Mouse (Mus musculus) 3T3-L1 (cell line): Measurements from ENCODE around the gene Ppih.
"Not testable (repeated sequence)": the region's sequence is repeated elsewhere in the genome, so short reads cannot be mapped to it uniquely, and the experiment has no call there.

Source experiments
- DNase-seq: peaks from one replicate; pipeline ENCODE4 v3.0.0-alpha.2; 2015; ENCODE audit warnings: low read depth, low spot score

The Ppih gene

GRCm38 (mm10) chr4:119291921-119292320 is 28.4 kb downstream of the Ppih start:
- DNase-seq, result no peak

DNA sequence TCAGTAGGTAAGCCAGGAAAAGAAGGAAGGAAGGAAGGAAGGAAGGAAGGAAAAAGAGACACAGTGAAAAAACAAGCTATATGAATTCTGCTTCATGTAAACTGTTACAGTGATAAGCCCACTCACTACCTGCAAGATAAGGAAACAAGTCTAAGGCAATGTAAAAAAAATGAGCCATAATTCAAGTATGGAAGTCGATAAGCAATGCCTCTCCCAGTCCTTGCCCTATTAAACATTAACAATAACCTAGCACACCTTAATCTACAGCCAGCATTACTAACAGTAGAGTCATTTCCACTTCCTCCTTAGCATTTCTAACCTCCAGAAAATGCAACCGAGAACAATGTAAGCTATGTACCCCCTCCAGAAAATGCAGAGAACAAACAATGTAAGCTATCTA is 35.0 kb downstream of the Ppih start:
- DNase-seq, result no peak

GRCm38 (mm10) chr4:119284861-119285260 is 35.5 kb downstream of the Ppih start:
- DNase-seq, result no peak

DNA sequence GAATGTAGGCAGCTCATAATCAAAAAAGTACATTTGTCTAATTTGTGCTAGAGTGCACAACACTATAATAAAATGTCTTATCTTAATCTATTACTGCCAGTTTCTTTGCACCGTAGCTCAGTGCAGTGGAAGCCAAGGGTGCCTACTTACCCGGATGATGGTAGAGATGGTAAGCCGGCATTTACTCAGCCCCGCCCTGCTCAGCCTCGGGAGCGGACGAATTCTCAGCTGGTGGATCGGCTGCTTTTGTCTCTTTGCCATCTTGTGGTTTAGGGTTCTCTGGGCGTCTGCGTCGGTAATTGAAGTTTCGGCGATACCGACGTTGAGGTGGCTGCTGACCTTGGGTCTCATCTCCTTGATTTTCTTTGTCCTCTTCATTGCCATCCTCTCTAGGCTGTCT is 41.6 kb downstream of the Ppih start:
- DNase-seq, result not testable (repeated sequence)

GRCm38 (mm10) chr4:119275726-119276125 is 44.6 kb downstream of the Ppih start:
- DNase-seq, result no peak

- DNase-seq, result peak; percentile 18
Measured at GRCm38 (mm10) chr4:119275226-119275625, 45.1 kb downstream of the Ppih start.

GRCm38 (mm10) chr4:119274627-119275026 is 45.7 kb downstream of the Ppih start:
- DNase-seq, result peak; percentile 30

DNA sequence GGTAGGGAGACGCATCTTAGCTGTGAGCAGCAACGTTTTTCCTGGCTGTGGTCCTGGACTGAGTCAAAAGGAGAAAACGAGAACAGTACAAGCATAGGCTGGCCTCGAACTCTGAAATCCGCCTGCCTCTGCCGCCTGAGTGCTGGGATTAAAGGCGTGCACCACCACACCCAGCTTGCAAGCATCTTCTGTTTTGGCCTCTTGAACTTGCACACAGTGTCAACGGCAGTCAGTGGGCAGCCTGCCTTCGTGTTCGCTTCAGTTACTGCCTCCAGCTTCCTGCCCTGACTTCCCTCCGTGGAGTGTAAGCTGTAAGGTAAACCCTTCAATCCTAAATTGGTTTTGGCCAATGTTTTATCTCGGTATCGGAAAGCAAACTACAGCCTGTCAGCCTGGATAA is 53.7 kb downstream of the Ppih start:
- DNase-seq, result no peak

- DNase-seq, result no peak
Measured at GRCm38 (mm10) chr4:119263459-119263858, 56.9 kb downstream of the Ppih start.

- no peak for DNase-seq
Measured at GRCm38 (mm10) chr4:119262483-119262882, 57.9 kb downstream of the Ppih start.

DNA sequence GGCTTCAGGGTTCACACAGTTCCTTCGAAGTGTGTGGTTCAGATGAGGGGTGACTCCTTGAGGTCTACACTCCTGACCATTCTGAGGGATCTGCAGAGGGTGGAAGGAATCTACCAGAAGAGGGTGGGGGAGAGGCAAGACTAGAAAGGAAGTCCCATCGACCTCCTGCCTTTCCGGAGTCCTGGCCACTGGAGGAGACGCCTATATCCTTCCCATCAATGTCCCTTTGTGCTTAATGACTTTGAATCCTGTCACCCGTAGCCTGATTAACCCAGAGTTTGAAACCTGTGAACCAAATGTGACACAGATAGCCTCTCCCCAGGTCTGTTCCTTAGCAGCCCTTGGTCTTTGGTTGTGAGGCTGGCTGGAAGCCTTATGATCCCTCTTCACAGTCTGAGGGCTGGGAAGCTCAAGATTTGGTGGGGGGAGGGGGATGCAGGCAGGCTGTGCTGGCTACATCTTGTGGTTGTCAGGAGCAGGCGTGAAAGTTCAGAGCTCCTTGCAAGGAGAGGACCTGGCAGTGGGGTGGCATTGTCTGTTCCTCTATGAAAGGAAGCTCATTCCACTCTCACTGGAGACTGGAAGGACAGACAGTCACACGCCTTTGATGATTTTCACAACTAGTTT is 59.1 kb downstream of the Ppih start:
- DNase-seq, result no peak

DNA sequence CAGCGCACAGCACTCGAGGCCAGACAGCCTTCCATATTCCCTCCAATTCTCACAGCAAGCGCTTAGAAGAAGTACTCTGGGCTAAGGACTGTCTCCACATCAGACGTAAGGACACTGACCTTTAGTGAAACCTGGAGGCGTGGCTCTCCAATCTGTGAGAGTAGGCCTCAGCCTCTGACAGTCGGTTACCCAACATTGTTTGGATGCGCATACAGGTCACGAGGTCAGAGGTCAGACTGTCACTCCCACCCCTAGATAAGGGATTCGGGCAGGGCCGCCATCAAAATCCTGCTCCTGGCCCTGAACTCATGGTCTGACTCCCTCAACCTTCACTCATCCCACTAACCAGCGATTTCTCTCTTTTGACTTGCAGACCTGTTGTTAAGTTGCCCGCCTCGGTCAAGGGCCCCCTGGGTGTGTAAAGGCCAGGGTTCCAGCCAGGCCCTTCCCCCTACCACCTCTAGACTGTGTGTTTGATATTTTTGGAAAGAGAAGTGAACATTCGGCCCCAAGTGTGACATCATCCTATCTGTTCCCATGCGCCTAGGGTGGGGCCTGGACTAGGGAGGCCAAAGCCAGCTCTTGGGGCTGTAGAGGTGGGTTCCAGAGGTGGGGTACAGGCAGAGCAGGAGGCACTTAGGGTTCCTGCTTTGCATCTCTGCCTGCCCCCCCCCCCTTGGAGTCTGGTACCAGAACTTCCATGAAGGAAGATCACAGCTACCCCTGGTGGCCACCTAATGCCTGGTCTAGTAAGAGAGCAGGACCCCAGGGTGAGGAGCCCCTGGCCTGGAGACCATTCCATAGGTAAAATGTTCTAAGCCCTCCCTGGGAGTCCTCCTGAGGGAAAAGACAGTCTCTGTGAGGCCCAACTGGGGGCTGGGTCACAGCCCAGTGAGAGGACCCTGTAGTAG is 60.7 kb downstream of the Ppih start:
- no peak for DNase-seq

DNA sequence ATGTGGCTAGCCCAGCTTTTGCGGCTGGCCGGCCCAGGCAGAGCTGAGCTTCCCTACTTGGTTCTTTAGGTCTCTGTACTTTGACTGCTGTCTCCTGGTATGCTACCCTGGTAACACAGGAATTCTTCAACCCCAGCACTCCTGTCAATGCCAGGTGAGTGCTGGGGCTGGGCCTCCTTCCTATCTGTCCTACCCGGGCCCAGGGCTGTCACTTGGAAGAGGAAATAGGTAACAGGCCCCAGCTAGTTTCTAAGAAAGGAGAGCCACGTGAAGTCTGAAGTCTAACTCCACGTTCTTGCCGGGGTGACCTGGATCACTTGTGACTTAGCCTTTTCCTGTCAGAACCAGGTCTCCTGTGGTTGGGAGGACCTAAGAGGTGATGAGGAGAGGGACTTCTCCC is 63.3 kb downstream of the Ppih start:
- DNase-seq, result no peak

GRCm38 (mm10) chr4:119255351-119255750 is 65.0 kb downstream of the Ppih start, which contains the start of gene Cldn19:
Gene Cldn19 (plus strand): TSS chr4:119255414.
- no peak for DNase-seq

GRCm38 (mm10) chr4:119254012-119254618 is 66.2 kb downstream of the Ppih start:
- DNase-seq, result peak; percentile 26

GRCm38 (mm10) chr4:119252025-119252808 is 68.1 kb downstream of the Ppih start:
- no peak for DNase-seq
